Mouse (Mus musculus): Measurements from ENCODE around the gene Rbms3.

The Rbms3 gene

GRCm38 (mm10) chr9:117629771-117630170, at the start of gene Rbms3:
Rbms3 (minus strand) TSS chr9:117629913.
- DNase-seq = no peak

GRCm38 (mm10) chr9:117673311-117673710, 43.6 kb upstream of the Rbms3 start:
- no peak for DNase-seq

- no peak for DNase-seq
These were observed 24.9 kb upstream of the Rbms3 start for GRCm38 (mm10) chr9:117654626-117655025.

- no peak for DNase-seq
These were observed 23.9 kb upstream of the Rbms3 start for GRCm38 (mm10) chr9:117653641-117654040.

GRCm38 (mm10) chr9:117646131-117646530, 16.4 kb upstream of the Rbms3 start:
- DNase-seq = no peak

GRCm38 (mm10) chr9:117641090-117641782, 11.5 kb upstream of the Rbms3 start:
- no peak for DNase-seq

- DNase-seq = no peak
These were observed 9.0 kb upstream of the Rbms3 start for GRCm38 (mm10) chr9:117638623-117639185.

- no peak for DNase-seq
These were observed 6.8 kb upstream of the Rbms3 start for GRCm38 (mm10) chr9:117636492-117636891.

- DNase-seq = no peak
These were observed 2.5 kb downstream of the Rbms3 start for GRCm38 (mm10) chr9:117627173-117627572.

- DNase-seq = peak; percentile 21 to 35
These were observed 28.9 kb downstream of the Rbms3 start for GRCm38 (mm10) chr9:117600781-117601180.

GRCm38 (mm10) chr9:117599341-117599740, 30.4 kb downstream of the Rbms3 start:
- DNase-seq = peak; percentile 53 to 56

GRCm38 (mm10) chr9:117596162-117596561, 33.6 kb downstream of the Rbms3 start:
- no peak for DNase-seq

GRCm38 (mm10) chr9:117585345-117585744, 44.4 kb downstream of the Rbms3 start:
- DNase-seq = no peak

- DNase-seq = no peak
These were observed 46.1 kb downstream of the Rbms3 start for GRCm38 (mm10) chr9:117583638-117584037.

- DNase-seq = no peak
These were observed 47.1 kb downstream of the Rbms3 start for GRCm38 (mm10) chr9:117582591-117582990.

GRCm38 (mm10) chr9:117571186-117571855, 58.4 kb downstream of the Rbms3 start:
- DNase-seq = no peak

- DNase-seq = no peak
These were observed 59.4 kb downstream of the Rbms3 start for GRCm38 (mm10) chr9:117570240-117570821.

- DNase-seq = no peak
These were observed 63.4 kb downstream of the Rbms3 start for GRCm38 (mm10) chr9:117566293-117566692.

GRCm38 (mm10) chr9:117558562-117558961, 71.2 kb downstream of the Rbms3 start:
- no peak for DNase-seq

- DNase-seq = no peak
These were observed 75.4 kb downstream of the Rbms3 start for GRCm38 (mm10) chr9:117554356-117554755.

- DNase-seq = no peak
These were observed 100.4 kb downstream of the Rbms3 start for GRCm38 (mm10) chr9:117529281-117529680.

- no peak for DNase-seq
These were observed 120.8 kb downstream of the Rbms3 start for GRCm38 (mm10) chr9:117508941-117509340.

GRCm38 (mm10) chr9:117491866-117492265, 137.8 kb downstream of the Rbms3 start:
- DNase-seq = no peak

- no peak for DNase-seq
These were observed 145.3 kb downstream of the Rbms3 start for GRCm38 (mm10) chr9:117484396-117484795.

Measured in cerebellum, postnatal 36 days (tissue).